Mouse (Mus musculus): ENCODE data around the gene Setd1b.

The Setd1b gene

DNA sequence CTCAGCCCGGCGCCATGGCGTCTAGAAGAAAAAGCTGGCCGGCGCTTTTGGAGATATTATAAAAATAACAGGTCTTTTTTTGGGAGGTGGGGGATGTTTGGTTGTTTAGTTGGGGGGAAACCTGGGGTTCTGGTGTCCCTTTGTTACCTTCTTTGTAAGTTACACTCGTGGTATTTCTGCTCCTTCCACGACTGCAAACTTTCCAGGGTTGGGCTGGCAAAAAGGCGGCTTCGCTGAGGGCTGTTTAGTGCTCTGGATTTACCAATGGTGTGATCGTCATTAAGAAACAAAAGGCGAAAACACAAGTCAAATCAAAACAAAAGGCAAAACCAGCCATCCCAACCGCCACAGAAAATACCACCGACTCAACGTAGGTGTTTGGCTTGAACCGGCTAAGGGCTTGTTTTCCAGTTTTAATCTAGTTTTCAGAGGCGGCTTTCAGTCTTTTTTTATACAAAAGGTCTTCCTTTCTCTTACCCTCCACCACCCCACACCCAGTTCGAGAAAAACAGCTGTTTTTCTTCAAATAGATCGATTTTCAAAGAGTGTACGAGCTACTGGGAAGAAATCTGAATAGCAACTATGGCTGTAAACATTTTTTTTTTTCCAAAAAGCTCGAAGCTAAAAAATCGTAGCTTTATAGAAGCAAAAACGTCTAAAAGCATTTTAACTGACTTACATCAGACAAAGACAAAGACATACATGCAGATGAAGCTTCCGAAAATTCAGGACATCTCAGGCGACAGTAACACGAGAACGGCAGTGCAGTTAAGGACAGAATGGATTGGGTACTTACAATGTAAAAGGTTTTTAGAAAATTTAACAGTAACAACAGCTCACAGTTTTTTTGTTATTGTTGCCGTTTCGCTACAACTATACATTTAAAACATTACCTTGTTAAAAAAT lies 2.0 kb upstream of the Setd1b start:
- no peak for DNase-seq (ENCODE audit: low spot score in 2 of 2)

DNA sequence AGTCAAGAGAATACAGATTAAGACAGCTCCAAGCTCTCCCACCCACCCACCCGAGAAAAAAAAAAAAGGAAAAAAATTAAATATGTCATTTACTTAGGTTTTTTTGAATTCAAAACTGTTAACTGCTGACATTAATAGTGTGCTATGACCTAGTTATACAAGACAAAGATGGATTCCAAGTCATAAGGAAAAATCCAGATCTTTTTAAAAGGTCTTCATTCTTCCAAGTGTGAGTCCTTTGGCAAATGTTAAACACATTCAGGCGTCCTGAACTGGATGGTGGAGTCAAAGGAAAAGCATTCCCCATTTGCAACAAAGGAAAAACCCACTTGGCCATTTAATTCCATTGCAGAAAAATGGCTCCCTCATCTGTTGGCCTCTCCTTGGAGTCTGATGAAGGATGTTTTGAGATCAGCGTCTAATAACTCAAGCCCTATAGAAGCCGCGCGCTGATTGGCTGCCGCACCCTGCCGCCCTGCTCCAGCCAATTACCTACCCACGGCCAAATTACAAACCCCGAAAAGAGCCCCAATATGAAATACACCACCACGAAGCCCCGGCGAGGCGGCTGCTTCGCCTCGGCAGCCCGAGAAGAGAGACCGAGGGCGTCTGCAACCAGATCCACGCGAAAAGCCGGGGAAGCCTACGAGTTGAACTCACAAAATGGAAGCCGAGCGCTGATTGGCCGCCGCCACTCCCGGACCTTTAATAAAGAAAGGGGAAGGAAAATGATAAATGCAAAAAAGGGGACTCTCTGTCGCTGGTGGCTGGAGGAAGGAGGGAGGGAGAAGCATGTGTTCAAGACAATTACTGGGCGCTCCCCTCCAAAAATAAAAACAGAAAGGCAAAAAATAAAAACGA lies 1.1 kb upstream of the Setd1b start:
- DNase-seq (ENCODE audit: low spot score in 2 of 2) = peak; percentile 89 to 93

DNA sequence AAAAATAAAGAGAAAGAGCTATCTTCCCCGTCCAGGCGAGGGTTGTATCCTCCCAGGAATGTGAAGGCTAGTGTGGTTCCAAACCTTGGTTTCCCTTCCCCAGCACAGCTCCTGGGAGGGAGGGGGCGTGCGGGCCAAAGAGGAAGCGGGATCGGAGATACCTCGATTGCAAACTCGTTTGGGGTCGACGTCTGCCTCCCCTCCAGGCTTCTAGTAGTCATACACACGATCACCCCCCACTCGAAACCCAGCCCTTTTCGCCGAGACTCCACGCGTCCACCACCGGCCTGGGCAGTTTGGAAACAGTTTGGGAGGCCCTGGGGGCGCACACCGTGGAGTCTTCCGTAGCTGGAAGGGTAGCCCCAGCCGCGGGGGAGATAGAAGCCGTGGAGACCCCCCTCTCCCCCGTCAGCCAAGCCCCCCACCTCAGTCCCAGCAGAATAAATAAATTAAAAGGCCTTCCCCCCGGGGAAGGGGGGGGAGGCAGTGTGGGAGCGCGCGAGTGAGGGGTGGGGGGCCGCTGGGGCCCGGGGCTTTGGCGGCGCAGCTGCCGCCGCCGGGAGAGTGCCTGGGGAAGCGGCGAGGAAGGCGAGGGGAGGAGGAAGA lies 335 bp upstream of the Setd1b start:
- peak in 1 of 2 experiments; percentile 83 for DNase-seq (ENCODE audit: low spot score in 2 of 2)

DNA sequence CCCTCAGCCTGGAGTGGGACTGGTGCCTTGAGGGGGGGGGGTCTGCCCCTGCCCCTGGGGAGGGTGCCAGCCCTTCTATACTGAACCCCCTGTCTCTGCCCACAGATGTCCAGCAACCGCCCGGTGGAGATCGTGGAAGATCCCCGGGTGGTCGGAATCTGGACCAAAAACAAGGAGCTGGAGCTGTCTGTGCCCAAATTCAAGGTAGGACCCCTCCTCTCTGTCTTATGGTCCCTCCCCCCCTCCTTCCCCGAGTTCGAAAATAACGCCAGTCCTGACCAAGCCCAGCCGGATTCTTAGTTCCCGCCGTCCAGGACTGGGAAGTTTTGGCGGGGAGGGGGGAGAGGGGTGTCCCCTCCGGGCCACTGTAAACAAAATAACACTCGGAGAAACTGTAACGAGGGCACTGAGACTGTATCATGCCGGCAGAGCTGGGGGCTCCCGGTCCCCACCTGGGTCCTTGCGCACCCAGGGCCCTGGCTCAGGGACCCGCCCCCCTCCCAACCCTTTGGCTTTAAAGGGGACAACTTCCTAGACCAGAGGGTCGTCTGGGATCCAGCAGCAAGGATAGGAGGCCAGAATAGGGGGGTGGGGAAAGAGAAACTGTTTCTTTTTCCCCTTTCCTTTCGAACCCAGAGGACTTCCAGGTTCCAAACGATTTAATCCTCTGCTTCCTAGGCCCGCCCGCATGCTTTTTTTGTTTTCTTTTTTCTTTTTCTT lies 1.4 kb downstream of the Setd1b start:
- DNase-seq (ENCODE audit: low spot score in 2 of 2) = no peak

DNA sequence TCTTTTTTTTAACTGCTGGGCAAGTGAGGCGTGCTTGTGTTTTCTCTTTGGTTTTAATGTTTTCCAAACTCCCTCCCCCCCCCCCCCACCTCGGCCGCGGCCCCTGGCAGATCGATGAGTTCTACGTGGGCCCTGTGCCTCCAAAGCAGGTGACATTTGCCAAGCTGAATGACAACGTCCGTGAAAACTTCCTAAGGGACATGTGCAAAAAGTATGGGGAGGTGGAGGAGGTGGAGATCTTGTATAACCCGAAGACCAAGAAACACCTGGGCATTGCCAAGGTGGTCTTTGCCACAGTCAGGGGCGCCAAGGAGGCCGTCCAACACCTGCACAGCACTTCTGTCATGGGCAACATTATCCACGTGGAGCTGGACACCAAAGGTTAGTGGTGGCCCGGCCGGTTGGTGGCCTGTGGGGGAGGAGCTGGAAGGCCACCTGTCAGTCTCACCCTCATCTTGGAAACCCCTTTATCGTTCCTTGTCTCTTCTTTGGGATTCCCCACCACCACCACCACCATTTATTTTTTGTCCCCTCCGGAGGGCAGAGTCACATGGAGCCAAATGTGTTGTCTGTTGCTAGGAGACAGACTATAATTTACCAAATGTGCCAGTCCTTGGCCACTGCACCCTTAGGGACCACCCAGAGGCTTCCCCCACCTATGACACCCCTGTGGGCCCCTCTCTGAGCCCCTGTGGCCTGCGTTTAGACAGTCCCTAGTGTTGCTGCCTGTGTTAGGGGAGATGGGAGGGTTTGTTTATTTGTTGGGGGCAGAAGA lies 2.2 kb downstream of the Setd1b start:
- DNase-seq (ENCODE audit: low spot score in 2 of 2) = no peak

DNA sequence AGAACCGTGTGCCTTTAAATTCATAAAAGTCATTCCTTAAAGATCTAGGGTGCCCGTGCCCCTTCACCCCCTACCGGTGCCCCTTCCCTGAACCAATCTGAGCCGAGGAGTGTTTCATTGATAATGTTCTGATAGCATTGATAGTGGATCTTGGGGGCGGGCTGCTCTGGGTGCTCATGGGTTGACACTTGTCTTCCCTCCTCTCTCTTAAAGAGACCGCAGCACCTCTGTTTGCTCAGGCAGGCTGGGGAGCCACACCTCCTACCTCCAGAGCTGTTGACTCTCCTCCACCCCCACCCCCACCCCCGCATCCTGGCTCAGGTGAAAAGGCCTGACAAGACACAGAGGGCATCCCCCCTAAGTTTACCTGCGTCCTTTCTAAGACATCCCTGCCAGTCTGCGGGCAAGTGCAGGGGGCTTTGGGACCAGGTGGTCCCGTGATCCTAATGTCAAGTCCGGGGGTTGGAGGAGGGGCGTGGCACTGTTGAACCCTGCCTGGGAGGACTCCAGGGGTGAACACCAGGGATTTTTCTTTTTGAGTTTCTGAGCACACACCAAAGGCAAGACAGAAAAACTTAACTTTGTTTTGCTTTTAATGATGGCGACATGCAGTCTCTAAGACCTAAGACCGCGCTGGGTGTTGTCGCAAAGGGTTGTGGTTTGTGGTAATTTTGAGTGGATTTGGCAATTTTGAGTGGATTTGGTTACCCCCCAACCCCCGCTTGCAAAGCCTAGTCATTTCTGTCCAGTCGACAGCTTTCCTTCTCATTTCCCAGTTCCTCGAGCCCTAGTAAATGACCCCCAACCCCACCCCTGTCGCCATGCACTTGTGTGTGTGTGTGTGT lies 3.0 kb downstream of the Setd1b start:
- peak in 1 of 2 experiments; percentile 66 for DNase-seq (ENCODE audit: low spot score in 2 of 2)

DNA sequence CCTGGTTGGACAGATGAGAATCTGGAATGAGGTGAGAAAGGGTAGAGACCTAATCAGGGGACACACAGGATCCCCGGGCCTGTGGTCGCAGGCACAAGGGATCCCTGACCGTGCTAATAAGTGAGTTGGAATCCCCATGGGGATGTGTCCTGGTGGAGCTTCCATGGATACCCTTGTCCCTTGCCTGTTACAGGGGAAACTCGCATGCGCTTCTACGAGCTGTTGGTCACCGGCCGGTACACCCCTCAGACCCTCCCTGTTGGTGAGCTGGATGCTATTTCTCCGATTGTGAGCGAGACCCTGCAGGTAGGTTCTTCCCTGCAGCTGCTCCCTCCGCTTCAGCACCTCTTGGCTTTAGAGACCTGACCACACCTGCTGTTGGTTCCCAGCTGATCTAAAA lies 4.4 kb downstream of the Setd1b start:
- no peak for DNase-seq (ENCODE audit: low spot score in 2 of 2)

DNA sequence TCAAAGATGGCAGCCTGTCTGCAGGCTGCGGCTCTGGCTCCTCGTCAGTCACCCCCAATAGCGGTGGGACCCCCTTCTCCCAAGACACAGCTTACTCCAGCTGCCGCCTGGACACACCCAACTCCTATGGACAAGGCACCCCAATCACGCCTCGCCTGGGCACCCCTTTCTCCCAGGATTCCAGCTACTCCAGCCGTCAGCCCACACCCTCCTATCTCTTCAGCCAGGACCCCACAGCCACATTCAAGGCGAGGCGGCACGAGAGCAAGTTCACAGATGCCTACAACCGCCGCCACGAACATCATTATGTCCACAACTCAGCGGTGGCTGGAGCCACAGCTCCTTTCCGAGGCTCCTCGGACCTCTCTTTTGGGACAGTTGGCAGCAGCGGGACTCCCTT lies 5.6 kb downstream of the Setd1b start:
- DNase-seq (ENCODE audit: low spot score in 2 of 2) = peak in 1 of 2 experiments; percentile 62

DNA sequence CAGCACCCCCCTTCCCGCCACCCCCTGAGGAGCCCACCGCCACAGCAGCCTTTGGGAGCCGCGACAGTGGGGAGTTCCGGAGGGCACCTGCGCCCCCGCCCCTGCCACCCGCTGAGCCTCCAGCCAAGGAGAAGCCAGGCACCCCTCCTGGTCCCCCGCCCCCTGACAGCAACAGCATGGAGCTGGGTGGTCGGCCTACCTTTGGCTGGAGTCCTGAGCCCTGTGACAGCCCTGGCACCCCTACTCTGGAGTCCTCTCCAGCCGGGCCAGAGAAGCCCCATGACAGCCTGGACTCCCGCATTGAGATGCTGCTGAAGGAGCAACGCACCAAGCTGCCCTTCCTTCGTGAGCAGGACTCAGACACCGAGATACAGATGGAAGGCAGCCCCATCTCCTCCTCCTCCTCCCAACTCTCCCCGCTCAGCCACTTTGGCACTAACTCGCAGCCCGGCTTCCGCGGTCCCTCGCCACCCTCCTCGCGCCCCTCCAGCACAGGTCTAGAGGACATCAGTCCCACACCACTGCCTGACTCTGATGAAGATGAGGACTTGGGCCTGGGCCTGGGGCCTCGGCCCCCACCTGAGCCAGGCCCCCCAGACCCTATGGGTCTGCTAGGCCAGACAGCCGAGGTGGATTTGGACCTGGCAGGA lies 6.2 kb downstream of the Setd1b start:
- peak in 1 of 2 experiments; percentile 65 for DNase-seq (ENCODE audit: low spot score in 2 of 2)

DNA sequence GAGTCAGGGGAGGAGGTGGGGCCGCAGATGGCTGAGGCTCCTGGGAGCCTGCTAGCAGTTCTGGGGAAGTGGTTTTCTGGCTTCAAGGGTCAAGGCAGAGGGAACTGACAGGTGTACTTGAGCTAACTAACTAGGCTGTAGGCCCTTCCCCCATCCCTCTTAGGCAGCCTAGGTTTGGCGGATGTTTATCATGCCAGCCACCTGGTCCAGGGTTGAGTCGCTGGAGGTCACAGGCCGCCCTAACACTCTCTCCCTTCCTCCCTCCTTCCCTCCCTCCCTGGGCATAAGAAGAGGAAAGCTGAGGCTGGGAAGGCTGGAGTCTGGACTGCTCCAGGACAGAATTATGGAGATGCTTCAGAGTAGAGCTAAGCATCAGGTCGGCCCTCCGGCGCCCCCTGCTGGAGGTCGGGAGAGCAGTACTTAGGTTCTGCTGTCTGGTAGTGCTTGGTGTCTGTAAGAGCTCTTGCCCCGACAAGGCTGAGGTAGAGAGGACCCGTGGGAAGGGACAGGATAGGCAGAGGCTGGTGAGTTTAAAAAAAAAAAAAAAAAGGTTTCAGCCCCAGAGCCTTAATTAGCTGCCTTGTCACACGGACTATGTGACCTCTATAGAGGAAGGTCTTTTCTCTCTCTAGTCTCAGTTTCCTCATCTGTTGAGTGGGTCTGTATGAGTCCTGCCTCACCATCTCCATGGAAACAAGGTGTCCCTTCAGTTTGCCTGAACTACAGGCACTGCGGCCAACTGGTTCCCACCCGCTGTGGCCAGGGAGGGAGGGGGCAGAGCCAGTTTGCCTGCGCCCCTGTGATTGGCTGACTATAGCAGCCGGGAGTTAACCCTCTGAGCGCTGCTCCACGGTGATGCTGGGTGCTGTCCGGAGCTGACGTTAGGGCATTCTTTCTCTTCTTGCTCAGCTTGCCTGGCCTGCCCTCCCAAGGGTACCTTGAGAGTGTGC lies 7.7 kb downstream of the Setd1b start:
- peak; percentile 92 to 98 for DNase-seq (ENCODE audit: low spot score in 2 of 2)

DNA sequence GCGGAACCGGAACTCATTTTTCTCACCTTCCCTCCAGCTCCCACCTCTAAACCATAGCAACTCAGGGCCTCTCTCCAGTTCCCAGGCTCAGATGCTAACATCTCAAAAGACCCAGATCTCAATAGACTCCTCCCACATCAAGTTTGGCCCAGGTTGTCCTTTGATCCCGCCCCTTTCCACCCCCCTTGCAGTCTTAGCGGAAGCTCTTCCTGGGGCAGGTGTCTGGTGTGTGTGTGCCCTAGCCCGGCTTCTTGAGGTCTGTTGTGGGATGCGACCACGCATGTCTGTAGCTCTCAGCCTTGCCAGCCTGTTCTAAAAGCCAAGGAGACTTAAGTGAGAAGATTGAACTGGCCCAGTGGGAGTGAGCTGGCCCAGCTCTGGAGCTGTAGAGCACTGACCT lies 8.6 kb downstream of the Setd1b start:
- DNase-seq (ENCODE audit: low spot score in 2 of 2) = no peak

DNA sequence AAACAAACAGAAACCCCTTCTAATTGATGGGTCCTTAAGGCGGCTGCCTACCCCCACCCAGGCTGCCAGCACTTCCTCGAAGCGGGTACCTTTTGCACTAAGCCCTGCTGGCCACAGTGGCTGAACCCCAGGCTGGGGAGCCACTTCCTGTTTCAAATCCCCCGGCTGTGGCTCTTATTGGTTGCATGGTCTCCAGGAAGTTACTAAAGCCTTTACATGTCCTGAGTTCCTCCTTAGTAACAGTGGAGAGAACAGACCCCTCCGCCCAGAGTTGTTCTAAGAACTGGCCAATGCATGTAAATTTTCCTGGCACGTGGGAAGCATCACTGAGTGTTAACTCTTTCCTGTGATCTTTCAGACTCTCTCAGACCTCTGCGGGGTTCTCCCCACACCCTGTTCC lies 9.1 kb downstream of the Setd1b start:
- peak in 1 of 2 experiments; percentile 70 for DNase-seq (ENCODE audit: low spot score in 2 of 2)

DNA sequence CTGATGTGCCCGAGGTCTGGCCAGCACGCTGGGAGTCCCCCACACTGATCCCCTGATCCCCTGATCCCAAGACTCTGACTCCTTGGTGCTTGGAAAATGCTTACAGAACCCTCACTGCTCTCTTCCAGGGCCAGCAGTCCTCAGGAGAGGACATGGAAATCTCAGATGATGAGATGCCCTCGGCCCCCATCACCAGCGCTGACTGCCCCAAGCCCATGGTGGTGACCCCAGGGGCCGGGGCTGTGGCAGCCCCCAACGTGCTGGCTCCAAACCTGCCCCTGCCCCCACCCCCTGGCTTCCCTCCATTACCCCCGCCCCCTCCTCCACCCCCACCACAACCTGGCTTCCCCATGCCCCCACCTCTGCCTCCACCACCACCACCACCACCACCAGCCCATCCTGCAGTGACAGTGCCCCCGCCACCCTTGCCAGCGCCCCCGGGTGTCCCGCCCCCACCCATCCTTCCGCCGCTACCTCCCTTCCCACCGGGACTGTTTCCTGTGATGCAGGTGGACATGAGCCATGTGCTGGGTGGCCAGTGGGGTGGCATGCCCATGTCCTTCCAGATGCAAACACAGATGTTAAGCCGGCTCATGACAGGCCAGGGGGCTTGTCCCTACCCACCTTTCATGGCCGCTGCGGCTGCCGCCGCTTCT lies 9.8 kb downstream of the Setd1b start:
- DNase-seq (ENCODE audit: low spot score in 2 of 2) = no peak

DNA sequence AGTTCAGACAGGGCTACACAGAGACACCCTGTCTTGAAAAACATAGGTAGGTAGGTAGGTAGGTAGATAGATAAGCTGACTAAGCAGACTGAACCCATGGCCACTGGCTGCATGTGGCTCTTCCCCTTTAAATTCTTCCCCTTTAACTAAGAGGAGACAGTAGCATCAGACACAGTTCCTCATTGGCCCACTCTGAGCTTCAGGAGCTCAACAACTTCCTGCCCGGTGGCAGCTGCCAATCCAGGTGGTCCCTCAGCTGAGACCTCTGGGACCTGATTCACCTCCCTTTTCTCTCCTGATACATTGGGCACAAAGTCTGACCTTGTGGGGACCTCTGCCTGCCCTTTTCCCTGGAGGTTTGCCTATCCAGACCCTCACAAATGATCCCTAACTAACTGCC lies 10.9 kb downstream of the Setd1b start:
- peak in 1 of 2 experiments; percentile 66 for DNase-seq (ENCODE audit: low spot score in 2 of 2)

DNA sequence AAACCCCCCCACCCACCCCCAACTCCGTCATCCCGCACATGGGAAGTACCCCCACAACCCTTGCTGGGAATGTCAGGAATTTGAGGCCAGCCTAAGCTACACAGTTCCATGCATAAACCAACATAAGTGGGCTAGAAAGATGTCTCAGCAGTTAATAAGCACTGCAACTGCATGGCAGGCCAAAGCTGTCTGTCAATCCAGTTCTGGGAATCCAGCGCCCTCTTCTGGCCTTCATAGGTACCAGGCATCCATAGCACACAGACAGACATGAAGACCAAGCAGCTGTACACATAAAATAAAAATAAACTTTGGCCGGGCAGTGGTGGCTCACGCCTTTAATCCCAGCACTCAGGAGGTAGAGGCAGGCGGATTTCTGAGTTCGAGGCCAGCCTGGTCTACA lies 13.4 kb downstream of the Setd1b start:
- DNase-seq (ENCODE audit: low spot score in 2 of 2) = peak; percentile 79 to 89

DNA sequence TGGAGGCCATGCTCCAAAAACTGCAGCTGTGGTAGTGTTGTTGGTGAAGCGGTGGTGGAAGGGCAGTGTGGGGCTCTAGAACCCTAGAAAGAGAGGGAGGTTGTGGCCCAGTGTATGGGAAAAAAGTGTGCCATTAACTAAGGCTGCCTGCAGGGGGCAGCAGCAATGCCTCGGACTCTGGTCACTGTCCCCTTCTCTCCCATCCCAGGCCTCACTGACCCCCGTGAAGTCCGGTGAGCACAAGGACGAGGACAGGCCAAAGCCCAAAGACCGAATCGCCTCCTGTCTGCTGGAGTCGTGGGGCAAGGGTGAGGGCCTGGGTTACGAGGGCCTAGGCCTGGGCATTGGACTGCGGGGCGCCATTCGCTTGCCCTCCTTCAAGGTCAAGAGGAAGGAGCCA lies 14.8 kb downstream of the Setd1b start:
- peak in 1 of 2 experiments; percentile 68 for DNase-seq (ENCODE audit: low spot score in 2 of 2)

DNA sequence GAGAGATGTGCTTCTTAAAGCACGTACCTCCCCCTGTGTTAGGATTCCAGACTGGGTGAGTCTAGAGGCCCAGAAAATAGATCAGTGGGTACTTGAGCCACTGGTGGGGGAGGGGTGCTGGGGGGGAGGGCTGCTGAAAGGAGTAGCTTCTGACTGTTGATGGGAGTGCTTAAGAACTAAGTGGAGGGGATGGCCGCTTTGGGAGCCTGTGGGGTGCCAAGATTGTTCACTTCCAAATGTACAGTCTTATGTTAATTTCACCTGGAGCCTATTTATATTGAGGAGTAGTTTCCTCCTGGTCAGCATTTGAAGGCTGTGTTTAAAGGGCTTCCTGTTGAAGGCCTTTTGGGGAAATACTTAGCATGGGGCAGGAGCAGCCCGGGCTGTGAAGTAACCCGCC lies 16.0 kb downstream of the Setd1b start:
- DNase-seq (ENCODE audit: low spot score in 2 of 2) = no peak

DNA sequence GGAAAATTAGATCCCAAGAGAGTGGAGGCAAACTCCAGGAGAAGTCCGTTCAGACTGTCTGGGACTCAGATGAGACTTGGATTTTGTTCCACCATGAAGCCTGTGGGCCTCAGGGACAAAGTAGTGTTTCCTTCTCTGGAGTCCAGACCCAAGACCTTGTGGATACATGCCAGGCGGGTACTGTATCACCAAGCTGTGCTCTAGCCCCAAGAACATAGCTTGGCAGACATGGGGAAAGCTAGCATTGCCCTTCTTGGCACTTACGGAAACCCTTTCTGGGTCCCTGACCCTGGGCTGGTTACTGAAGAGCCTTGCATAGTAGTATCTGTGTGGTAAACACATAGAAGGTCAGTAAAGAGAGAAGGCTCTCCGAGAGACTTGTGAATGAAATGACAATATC lies 17.5 kb downstream of the Setd1b start:
- DNase-seq (ENCODE audit: low spot score in 2 of 2) = no peak
